Mouse (Mus musculus): ENCODE results near the gene Asl. TPM values are rescaled to one million over a fixed set of nuclear protein-coding genes. Genes with fewer than 3 reads are reported as not detected.
A peak's percentile ranks its signal among the peaks of the same experiment; 100 is the strongest.

Asl gene
- total RNA-seq (2021), result 10 to 100 TPM; 19.2 to 21.5 TPM
- long read RNA-seq, experiment 1, transcript Asl-205 (17 exons, 1,824 nt), result major isoform, 10 of 16 reads
- long read RNA-seq, experiment 1, partial matches to known transcripts, result 2 of 16 reads
- long read RNA-seq, experiment 1, other reads (novel, unspliced or antisense), result 3 of 16 reads
- long read RNA-seq, experiment 2, transcript Asl-205 (17 exons, 1,824 nt), result major isoform, 15 of 26 reads
- long read RNA-seq, experiment 2, partial matches to known transcripts, result 5 of 26 reads
- long read RNA-seq, experiment 2, other reads (novel, unspliced or antisense), result 5 of 26 reads

DNA sequence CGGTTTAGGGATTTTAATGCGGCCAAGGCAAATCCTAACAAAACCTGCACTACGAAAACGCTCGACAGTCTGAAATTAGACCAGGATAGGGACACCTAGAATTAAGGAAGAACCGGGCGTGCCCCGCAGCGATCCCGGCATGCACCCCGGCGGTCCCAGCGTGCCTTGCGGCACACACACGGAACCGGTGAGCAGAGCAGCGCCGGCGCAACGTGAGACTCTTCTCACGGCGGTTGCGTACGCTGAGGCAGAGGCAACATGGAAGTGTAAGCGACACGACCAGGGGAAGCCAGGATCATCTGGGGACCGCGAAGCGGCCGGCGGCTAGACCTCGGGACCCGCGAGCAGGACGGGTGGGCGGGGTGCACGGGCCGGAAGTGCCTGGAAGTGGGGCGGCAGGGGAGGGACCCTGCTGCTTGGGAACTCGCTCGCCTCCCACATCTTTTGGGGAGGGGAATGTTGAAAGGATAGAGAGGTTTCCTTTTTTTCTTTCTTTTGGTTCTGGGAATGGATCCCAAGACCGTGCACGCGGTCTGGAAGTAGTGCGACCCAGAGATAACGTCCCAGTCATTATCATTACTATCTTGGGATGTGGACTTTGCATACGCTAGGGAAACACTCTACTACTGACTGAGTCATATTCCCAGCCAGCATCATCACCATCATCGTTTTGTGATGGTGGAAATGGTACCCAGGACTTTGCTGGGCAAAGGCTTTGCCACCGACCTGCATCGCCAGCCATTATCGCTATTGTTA is at the start of gene Asl, which contains the start of gene Crcp:
Gene Asl (minus strand): TSS at position 106 of the 756 bp plus-strand sequence.
Gene Crcp (plus strand): TSS at position 149 of the 756 bp plus-strand sequence.
- DNase-seq (ENCODE audit: low spot score in 2 of 2), result peak; percentile 82 to 89

- no peak for DNase-seq (ENCODE audit: low spot score in 2 of 2)
These were observed 49.7 kb upstream of the Asl start for GRCm38 (mm10) chr5:130078834-130079156.

- DNase-seq (ENCODE audit: low spot score in 2 of 2), result no peak
These were observed 49.2 kb upstream of the Asl start for GRCm38 (mm10) chr5:130078096-130078833.

- DNase-seq (ENCODE audit: low spot score in 2 of 2), result no peak
These were observed 47.3 kb upstream of the Asl start for GRCm38 (mm10) chr5:130076396-130076795.

GRCm38 (mm10) chr5:130074491-130074890 is 45.4 kb upstream of the Asl start:
- DNase-seq (ENCODE audit: low spot score in 2 of 2), result no peak

DNA sequence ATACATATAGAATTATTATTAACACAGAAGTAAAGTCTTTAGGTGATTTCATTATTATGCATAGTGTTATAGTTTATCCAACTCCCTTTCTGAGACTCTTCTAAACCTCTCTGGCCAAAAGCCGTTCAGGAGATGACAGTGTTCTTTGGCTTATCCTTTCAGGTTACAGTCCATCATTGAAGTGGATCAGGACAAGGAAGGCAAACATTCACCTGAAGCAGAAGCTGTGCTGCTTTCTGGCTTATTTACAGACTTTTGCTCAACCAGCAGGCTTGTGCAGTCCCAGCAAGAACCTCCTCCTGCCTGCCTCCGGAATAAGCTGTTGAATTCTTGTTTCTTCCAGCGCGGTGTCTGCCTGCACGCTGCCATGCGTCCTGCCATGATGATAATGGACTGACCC is 44.0 kb upstream of the Asl start, which contains the start of gene Tpst1:
Gene Tpst1 (plus strand): TSS at position 301 of the 400 bp plus-strand sequence.
- no peak for DNase-seq (ENCODE audit: low spot score in 2 of 2)

GRCm38 (mm10) chr5:130067841-130068264 is 38.8 kb upstream of the Asl start:
- no peak for DNase-seq (ENCODE audit: low spot score in 2 of 2)

GRCm38 (mm10) chr5:130065579-130065978 is 36.5 kb upstream of the Asl start:
- DNase-seq (ENCODE audit: low spot score in 2 of 2), result no peak

DNA sequence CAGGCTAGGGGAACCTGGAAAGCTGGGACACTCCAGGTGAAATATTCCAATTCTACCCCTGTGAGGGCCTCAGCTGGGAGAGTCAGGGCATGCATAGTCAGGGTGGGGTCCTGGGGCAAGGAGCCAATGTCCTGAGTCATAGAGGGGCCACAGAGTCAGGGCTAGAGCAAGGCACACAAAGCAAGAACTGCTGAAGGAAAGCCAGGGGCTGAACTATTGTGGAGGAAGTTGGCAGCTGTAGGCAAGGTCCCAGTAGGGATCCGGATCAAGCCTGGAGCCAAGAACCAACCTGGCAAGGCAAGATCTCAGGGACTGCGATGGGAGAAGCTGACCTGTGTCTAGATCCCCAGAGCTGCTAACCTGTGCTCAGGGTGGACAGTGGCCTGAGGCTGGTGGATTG is 34.7 kb upstream of the Asl start:
- no peak for DNase-seq (ENCODE audit: low spot score in 2 of 2)

DNA sequence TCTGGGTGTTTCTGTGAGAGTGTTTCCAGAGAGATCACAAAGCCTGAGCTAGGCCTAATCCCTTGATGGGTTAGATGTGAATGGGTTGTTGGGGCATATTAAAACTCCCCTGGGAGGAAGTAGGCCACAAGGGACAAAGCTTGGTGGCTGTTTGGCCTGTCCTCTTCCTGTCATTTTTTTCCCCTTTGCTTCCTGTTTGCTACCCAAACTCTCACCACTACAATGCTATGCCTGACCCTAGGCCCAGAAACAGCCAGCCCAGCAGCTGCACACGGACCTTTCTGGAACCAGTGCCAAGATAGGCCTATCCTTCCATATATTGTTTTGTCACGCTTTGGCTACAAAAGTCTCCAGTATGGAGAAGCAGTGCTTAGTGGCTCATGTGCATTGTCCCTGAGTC is 33.0 kb upstream of the Asl start:
- DNase-seq (ENCODE audit: low spot score in 2 of 2), result no peak

GRCm38 (mm10) chr5:130060329-130060665 is 31.2 kb upstream of the Asl start:
- DNase-seq (ENCODE audit: low spot score in 2 of 2), result no peak

DNA sequence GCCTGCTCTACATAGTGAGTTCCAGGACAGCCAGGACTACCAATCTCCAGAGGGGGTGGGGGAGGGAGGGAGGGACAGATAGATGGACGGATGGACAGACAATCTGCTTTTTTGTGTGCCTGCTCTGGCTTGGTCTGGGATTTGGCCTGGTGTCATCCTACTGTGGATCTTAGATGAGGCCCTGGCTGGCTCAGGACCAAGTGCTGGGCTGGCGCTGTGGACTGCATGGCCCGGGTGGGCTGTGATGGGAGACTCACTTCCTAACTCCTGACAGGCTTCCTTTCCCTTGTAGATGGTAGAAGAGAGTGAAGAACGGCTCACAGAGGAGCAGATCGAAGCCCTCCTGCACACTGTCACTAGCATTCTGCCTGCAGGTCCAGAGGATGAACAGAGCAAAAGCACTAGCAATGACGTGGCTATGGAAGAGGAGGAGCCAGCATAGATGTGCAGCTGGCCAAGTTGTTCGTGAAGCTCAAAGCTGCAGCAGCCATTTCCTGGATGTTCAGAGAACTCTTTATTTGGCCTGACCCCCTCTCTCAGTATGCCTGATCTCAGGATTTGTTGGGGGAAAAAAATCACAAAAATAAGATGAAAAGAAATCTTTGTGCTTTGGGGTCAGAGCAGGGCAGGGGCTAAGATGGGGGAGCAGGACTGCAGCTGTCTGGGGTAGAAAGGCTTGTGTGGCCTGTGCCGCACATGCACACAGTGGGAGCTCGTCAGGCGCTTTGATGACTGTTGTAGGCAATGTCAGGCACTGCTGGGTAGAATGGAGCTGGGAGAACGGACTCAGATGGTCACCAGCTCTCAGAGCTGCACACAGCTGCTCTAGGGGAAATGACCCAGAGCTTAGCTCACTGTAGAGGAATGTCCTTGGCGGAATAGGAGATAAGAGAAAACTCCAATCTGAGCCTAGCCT is 30.6 kb upstream of the Asl start:
- no peak for DNase-seq (ENCODE audit: low spot score in 2 of 2)

DNA sequence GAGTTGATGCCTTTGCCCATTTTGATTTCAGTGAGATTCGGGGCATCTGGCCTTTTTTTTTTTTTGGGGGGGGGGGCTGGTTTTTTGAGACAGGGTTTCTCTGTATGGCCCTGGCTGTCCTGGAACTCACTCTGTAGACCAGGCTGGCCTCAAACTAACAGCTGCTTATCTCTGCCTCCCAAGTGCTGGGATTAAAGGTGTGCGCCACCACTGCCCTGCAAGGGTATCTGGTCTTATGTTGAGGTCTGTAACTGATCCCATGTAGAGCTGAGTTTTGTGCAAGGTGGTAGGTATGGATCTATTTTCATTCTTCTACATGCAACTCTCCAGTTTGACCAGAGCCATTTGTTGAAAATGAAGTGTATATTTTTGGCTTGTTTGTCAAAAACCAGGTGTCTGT is 27.3 kb upstream of the Asl start:
- DNase-seq (ENCODE audit: low spot score in 2 of 2), result no peak

DNA sequence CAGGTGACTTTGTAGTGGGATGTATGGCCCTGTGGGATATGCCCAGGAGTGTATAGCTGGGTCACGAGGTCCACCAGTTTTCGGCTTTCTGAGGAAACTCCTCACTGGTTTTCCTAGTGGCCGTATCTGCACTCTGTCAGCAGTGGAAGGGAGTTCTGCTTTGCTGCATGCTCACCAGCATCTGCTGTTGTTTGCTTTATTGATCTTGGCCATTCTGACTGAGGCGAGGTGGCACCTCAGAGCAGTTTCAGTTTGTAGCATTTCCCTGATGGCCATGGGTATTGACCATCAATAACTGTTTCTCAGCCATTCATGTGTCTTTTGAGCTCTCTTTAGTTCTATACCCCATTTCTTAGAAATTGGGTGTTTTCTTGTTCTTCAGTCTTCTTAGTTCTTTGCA is 26.6 kb upstream of the Asl start:
- no peak for DNase-seq (ENCODE audit: low spot score in 2 of 2)

DNA sequence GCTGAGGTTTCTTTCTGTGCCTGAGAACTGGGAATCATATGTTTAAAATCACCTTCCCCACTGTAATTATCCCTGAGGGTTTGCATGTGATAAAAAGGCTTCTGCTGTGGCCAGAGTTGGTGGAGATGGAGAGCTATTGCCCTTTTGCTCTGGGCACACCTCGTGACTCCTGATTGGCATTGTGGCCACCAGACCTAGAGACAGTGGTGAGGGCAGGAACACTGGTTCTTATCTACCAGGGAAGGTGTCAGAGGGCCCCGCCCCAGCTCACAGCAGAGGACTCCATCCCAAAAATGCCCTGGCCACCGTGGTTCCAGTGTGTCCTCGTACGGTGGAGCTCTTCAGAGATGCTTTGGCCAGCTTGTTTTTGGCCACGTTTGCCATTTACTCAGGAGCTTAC is 23.9 kb upstream of the Asl start:
- no peak for DNase-seq (ENCODE audit: low spot score in 2 of 2)

DNA sequence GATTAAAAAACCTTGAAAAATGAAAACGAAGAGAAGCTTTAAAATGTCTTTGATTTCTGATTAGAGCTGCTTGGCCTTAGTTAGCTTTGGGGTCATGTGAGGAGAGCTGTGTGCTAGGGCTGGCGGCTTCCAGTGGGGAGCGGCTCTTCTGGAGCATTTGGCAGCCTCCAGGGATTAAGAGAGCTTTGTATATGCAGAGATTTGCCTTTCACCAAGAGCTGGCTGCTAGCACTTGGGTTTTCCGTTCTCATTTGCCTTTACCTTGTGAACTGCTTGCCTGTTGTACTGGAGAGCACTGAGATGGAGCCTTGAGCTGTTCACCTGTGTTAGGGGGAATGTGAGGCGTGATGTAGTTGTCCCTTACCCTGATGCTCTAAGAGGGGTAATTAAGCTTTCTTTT is 23.5 kb upstream of the Asl start:
- DNase-seq (ENCODE audit: low spot score in 2 of 2), result no peak

GRCm38 (mm10) chr5:130051073-130051860 is 22.2 kb upstream of the Asl start:
- DNase-seq (ENCODE audit: low spot score in 2 of 2), result no peak

DNA sequence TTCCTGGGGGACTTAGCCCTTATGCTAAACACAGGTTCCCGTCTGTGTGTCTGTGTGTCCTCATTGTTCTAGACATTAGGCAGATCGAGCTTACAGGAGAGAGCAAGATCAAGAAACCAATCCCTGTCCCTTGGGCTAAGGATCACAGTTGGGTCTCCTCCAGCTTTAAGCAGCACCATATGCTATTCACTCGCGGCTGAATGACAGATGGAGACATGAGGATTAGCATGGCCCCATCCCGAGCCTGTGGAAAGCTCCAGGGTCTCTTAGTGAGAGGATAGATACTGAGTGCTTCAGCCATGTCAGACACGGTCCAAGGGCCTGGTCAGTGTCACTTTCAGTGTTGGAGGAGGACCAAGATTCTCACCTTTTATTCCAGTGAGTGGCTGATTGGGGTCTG is 21.4 kb upstream of the Asl start:
- DNase-seq (ENCODE audit: low spot score in 2 of 2), result no peak

- DNase-seq (ENCODE audit: low spot score in 2 of 2), result no peak
These were observed 19.9 kb upstream of the Asl start for GRCm38 (mm10) chr5:130048786-130049520.

DNA sequence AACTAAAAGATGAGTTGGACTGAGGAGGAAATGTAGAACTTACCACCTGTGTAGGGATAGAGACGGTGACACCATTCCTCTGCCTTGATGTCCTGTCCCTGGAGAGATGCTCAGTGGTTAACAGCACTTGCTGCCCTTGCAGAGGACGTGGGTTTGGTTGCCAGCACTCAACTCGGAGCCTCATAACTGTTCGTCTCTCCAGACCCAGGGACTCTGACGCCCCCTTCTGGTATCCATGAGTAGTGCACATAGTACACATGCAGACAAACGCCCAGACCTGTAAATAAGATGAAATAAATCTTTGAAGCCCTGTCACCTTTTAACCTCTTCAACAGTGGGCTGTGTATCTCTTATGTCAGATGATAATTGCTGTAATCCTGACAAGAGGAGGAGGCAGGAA is 18.0 kb upstream of the Asl start:
- no peak for DNase-seq (ENCODE audit: low spot score in 2 of 2)
